10 mouse cellular contexts compared by ENCODE assay signal in genomic region chr16:38985411-38985810, GRCm38 (mm10).
DNase-seq lines count a peak whose midpoint lies in the region; ATAC-seq lines count a peak whose summit lies in the region.
"Had no signal": no experiment of that assay in that cellular context is flagged by ENCODE, and none has a peak within 500 bp of the region (broad histone marks: within the 10 kb centered on the region; RNA-seq: fewer than 3 reads in every experiment).

No protein-coding gene starts in this region.

- H3K27ac ChIP-seq in embryonic facial prominence, embryonic 14.5 days (replicated peaks; ENCODE audit: low read depth, low read length): no peak overlapping the region
- no peak overlapping the region for H3K27ac ChIP-seq in embryonic facial prominence, embryonic 10.5 days (replicated peaks)
- H3K27ac ChIP-seq in midbrain, embryonic 16.5 days (ENCODE audit: low read length): no peak overlapping the region
- H3K27ac ChIP-seq: limb, embryonic 13.5 days had no signal

- no peak overlapping the region for H3K4me3 ChIP-seq in embryonic facial prominence, embryonic 14.5 days (ENCODE audit: low read depth, low read length)
- no peak overlapping the region for H3K4me3 ChIP-seq in embryonic facial prominence, embryonic 10.5 days
- no peak overlapping the region for H3K4me3 ChIP-seq in midbrain, embryonic 16.5 days (ENCODE audit: low read depth, low read length)
- H3K4me3 ChIP-seq: limb, embryonic 13.5 days; megakaryocyte, embryonic 14.5 days had no signal

- H3K9ac ChIP-seq in embryonic facial prominence, embryonic 14.5 days (ENCODE audit: low read depth, low read length): no peak overlapping the region
- no peak overlapping the region for H3K9ac ChIP-seq in midbrain, embryonic 16.5 days (ENCODE audit: low read depth, low read length)
- H3K9ac ChIP-seq: limb, embryonic 13.5 days had no signal

- H3K4me2 ChIP-seq in embryonic facial prominence, embryonic 14.5 days (ENCODE audit: low read depth, low read length): no peak overlapping the region
- H3K4me2 ChIP-seq in midbrain, embryonic 16.5 days (ENCODE audit: low read length): no peak overlapping the region
- H3K4me2 ChIP-seq: limb, embryonic 13.5 days had no signal

- H3K36me3 ChIP-seq in embryonic facial prominence, embryonic 14.5 days (ENCODE audit: control insufficient read depth, insufficient read depth, low read length): no peaks in the 10 kb centered on the region
- H3K36me3 ChIP-seq in embryonic facial prominence, embryonic 10.5 days (replicated peaks): no peaks in the 10 kb centered on the region
- no peaks in the 10 kb centered on the region for H3K36me3 ChIP-seq in midbrain, embryonic 16.5 days (ENCODE audit: control insufficient read depth, insufficient read depth, low read length)
- H3K36me3 ChIP-seq: limb, embryonic 13.5 days had no signal

- H3K4me1 ChIP-seq in embryonic facial prominence, embryonic 14.5 days (ENCODE audit: control insufficient read depth, insufficient read depth, low read length): peaks cover 5% of the 10 kb centered on the region
- peaks cover 45% of the 10 kb centered on the region for H3K4me1 ChIP-seq in embryonic facial prominence, embryonic 10.5 days
- no peaks in the 10 kb centered on the region; the same call in 1 of the 2 replicates for H3K4me1 ChIP-seq in midbrain, embryonic 16.5 days (ENCODE audit: control insufficient read depth, insufficient read depth, low read length)
- H3K4me1 ChIP-seq: megakaryocyte, embryonic 14.5 days had no signal

- 0 out of 2 replicates have a peak, but pooled peaks have one; percentile 17 for ATAC-seq in embryonic facial prominence, embryonic 14.5 days (ENCODE audit: low read depth)
- ATAC-seq in midbrain, embryonic 16.5 days: peak; percentile 56; the same call in 1 of the 2 replicates

- no peaks in the 10 kb centered on the region for H3K27me3 ChIP-seq in embryonic facial prominence, embryonic 14.5 days (replicated peaks; ENCODE audit: control insufficient read depth, insufficient read depth, low read length)
- H3K27me3 ChIP-seq in embryonic facial prominence, embryonic 10.5 days (replicated peaks; ENCODE audit: low read depth, poor library complexity, severe bottlenecking): no peaks in the 10 kb centered on the region
- no peaks in the 10 kb centered on the region for H3K27me3 ChIP-seq in midbrain, embryonic 16.5 days (ENCODE audit: control insufficient read depth, insufficient read depth, low read depth, low read length)
- H3K27me3 ChIP-seq: limb, embryonic 13.5 days; megakaryocyte, embryonic 14.5 days had no signal

- intact Hi-C loops in left cerebral cortex, postnatal 4 days (cut with DNase I): no loop called here
- intact Hi-C loops in heart, postnatal 25 days (cut with DNase I): no loop called here

- 45% methylated on average over 3 of the region's 3 CpGs for WGBS in embryonic facial prominence, embryonic 14.5 days
- 62% methylated on average over 3 of the region's 3 CpGs for WGBS in embryonic facial prominence, embryonic 10.5 days
- WGBS in midbrain, embryonic 16.5 days: 51% methylated on average over 3 of the region's 3 CpGs

- H3K9me3 ChIP-seq in embryonic facial prominence, embryonic 14.5 days (ENCODE audit: control insufficient read depth, low read length): no peaks in the 10 kb centered on the region
- no peaks in the 10 kb centered on the region for H3K9me3 ChIP-seq in embryonic facial prominence, embryonic 10.5 days
- no peaks in the 10 kb centered on the region for H3K9me3 ChIP-seq in midbrain, embryonic 16.5 days (replicated peaks; ENCODE audit: control insufficient read depth, low read length, poor library complexity, severe bottlenecking)
- H3K9me3 ChIP-seq: limb, embryonic 13.5 days; megakaryocyte, embryonic 14.5 days had no signal

- DNase-seq in embryonic facial prominence, embryonic 14.5 days (ENCODE audit: low spot score): peak; percentile 36
- no peak for DNase-seq in embryonic facial prominence, embryonic 10.5 days (ENCODE audit: low spot score)
- peak; percentile 59 for DNase-seq in left cerebral cortex, postnatal 4 days
- no peak for DNase-seq in left cerebral cortex, adult 18-20 months (ENCODE audit: low spot score in 2 of 2)
- peak; percentile 26 to 38 for DNase-seq in cerebellum, postnatal 14 days
- no peak for DNase-seq in heart, postnatal 25 days (ENCODE audit: low spot score)
- DNase-seq in spleen, postnatal 10 days (ENCODE audit: low spot score in 2 of 2): no peak

Comparison
In these comparisons a context has a peak if more than half of its experiments do, and no peak if none do; other contexts are left out.
1. DNase-seq: peak in embryonic facial prominence, embryonic 14.5 days (single experiment), left cerebral cortex, postnatal 4 days (single experiment) and cerebellum, postnatal 14 days (2 of 2); none in embryonic facial prominence, embryonic 10.5 days (single experiment), left cerebral cortex, adult 18-20 months (0 of 2), heart, postnatal 25 days (single experiment) and spleen, postnatal 10 days (0 of 2).